Mouse (Mus musculus) stomach, postnatal 0 days (tissue): ENCODE data around the gene Arid3a.

Experiments
- CTCF ChIP-seq: IDR thresholded peaks from 2 replicates; pipeline ENCODE4 v1.5.1; 2016; ENCODE audit warnings: antibody characterized with exemption, low read depth, mild to moderate bottlenecking, moderate library complexity
- EP300 ChIP-seq: optimal IDR thresholded peaks from 2 replicates; pipeline ENCODE3; 2016; ENCODE audit warnings: antibody characterized with exemption

- TF ChIP-seq CTCF = no peak
- TF ChIP-seq EP300 = no peak
These were observed 63.0 kb downstream of the Arid3a start for GRCm38 (mm10) chr10:79989870-79990269.
